Mouse (Mus musculus): Measurements from ENCODE around the gene Ush2a.

Ush2a gene

GRCm38 (mm10) chr1:188772516-188773229 lies 510.9 kb downstream of the Ush2a start:
- DNase-seq (ENCODE audit: low spot score), result no peak

- no peak for DNase-seq (ENCODE audit: low spot score)
These were observed 511.8 kb downstream of the Ush2a start for GRCm38 (mm10) chr1:188773631-188774030.

- DNase-seq (ENCODE audit: low spot score), result no peak
These were observed 515.8 kb downstream of the Ush2a start for GRCm38 (mm10) chr1:188777556-188778161.

GRCm38 (mm10) chr1:188785056-188785455 lies 523.2 kb downstream of the Ush2a start:
- no peak for DNase-seq (ENCODE audit: low spot score)

GRCm38 (mm10) chr1:188805069-188805468 lies 543.2 kb downstream of the Ush2a start:
- no peak for DNase-seq (ENCODE audit: low spot score)

- DNase-seq (ENCODE audit: low spot score), result no peak
These were observed 544.0 kb downstream of the Ush2a start for GRCm38 (mm10) chr1:188805852-188806251.

- DNase-seq (ENCODE audit: low spot score), result no peak
These were observed 548.8 kb downstream of the Ush2a start for GRCm38 (mm10) chr1:188810631-188811030.

- no peak for DNase-seq (ENCODE audit: low spot score)
These were observed 553.2 kb downstream of the Ush2a start for GRCm38 (mm10) chr1:188815072-188815471.

- no peak for DNase-seq (ENCODE audit: low spot score)
These were observed 562.4 kb downstream of the Ush2a start for GRCm38 (mm10) chr1:188824195-188824594.

- DNase-seq (ENCODE audit: low spot score), result no peak
These were observed 563.2 kb downstream of the Ush2a start for GRCm38 (mm10) chr1:188824878-188825532.

GRCm38 (mm10) chr1:188830527-188831407 lies 568.9 kb downstream of the Ush2a start:
- no peak for DNase-seq (ENCODE audit: low spot score)

- DNase-seq (ENCODE audit: low spot score), result no peak
These were observed 572.1 kb downstream of the Ush2a start for GRCm38 (mm10) chr1:188833906-188834305.

GRCm38 (mm10) chr1:188834770-188835169 lies 572.9 kb downstream of the Ush2a start:
- no peak for DNase-seq (ENCODE audit: low spot score)

- DNase-seq (ENCODE audit: low spot score), result no peak
These were observed 575.9 kb downstream of the Ush2a start for GRCm38 (mm10) chr1:188837613-188838295.

- no peak for DNase-seq (ENCODE audit: low spot score)
These were observed 585.4 kb downstream of the Ush2a start for GRCm38 (mm10) chr1:188847242-188847641.

- no peak for DNase-seq (ENCODE audit: low spot score)
These were observed 591.0 kb downstream of the Ush2a start for GRCm38 (mm10) chr1:188852776-188853175.

GRCm38 (mm10) chr1:188854240-188854639 lies 592.4 kb downstream of the Ush2a start:
- no peak for DNase-seq (ENCODE audit: low spot score)

- DNase-seq (ENCODE audit: low spot score), result no peak
These were observed 593.2 kb downstream of the Ush2a start for GRCm38 (mm10) chr1:188855034-188855433.

GRCm38 (mm10) chr1:188859718-188860117 lies 597.9 kb downstream of the Ush2a start:
- DNase-seq (ENCODE audit: low spot score), result no peak

- DNase-seq (ENCODE audit: low spot score), result no peak
These were observed 604.1 kb downstream of the Ush2a start for GRCm38 (mm10) chr1:188865881-188866280.

- DNase-seq (ENCODE audit: low spot score), result no peak
These were observed 604.7 kb downstream of the Ush2a start for GRCm38 (mm10) chr1:188866515-188866914.

Measured in spleen, adult 12 weeks (tissue).